Mouse (Mus musculus): ENCODE results near the gene Sh2d3c. TPM values are rescaled to one million over a fixed set of nuclear protein-coding genes. Genes with fewer than 3 reads are reported as not detected.

Gene Sh2d3c
- polyA plus RNA-seq (2014; fragmentation: Illumina TruSeq; extraction: RNeasy Lipid Tissue Mini Kit (QIAGEN cat#74804); ENCODE audit: low read depth, low replicate concordance), result 17.4 TPM

GRCm38 (mm10) chr2:32720681-32721229 lies at the start of gene Sh2d3c:
Gene Sh2d3c (plus strand): TSS chr2:32721055.

GRCm38 (mm10) chr2:32704021-32704421 lies 16.8 kb upstream of the Sh2d3c start, which contains the start of gene Fpgs:
Gene Fpgs (minus strand): TSS chr2:32704145.

GRCm38 (mm10) chr2:32712934-32713817 lies 7.7 kb upstream of the Sh2d3c start, which contains the start of gene Cdk9:
Gene Cdk9 (minus strand): TSS chr2:32713076.

GRCm38 (mm10) chr2:32740916-32741272 lies 20.0 kb downstream of the Sh2d3c start, which contains the start of gene 6330409D20Rik:
Gene 6330409D20Rik (minus strand): TSS chr2:32741016.

GRCm38 (mm10) chr2:32757056-32757845 lies 36.4 kb downstream of the Sh2d3c start, which contains the start of gene Tor2a:
Gene Tor2a (plus strand): TSS chr2:32757234.

GRCm38 (mm10) chr2:32775359-32776074 lies 54.7 kb downstream of the Sh2d3c start, which contains the start of the genes Ttc16 and Ptrh1:
Gene Ttc16 (minus strand): TSS chr2:32775633.
Gene Ptrh1 (plus strand): TSS chr2:32775786.

GRCm38 (mm10) chr2:32784048-32784681 lies 63.3 kb downstream of the Sh2d3c start, which contains the start of gene Cfap157:
Gene Cfap157 (minus strand): TSS chr2:32784428.

Other genes with a start within 250 kb of the Sh2d3c start
- gene Fam102a, start 185.7 kb upstream of the Sh2d3c start, polyA plus RNA-seq (2014; fragmentation: Illumina TruSeq; extraction: RNeasy Lipid Tissue Mini Kit (QIAGEN cat#74804); ENCODE audit: low read depth, low replicate concordance), result 7.4 TPM
- 34.2 TPM for gene Dpm2, start 150.2 kb upstream of the Sh2d3c start, polyA plus RNA-seq (2014; fragmentation: Illumina TruSeq; extraction: RNeasy Lipid Tissue Mini Kit (QIAGEN cat#74804); ENCODE audit: low read depth, low replicate concordance)
- gene Pip5kl1, start 146.3 kb upstream of the Sh2d3c start, polyA plus RNA-seq (2014; fragmentation: Illumina TruSeq; extraction: RNeasy Lipid Tissue Mini Kit (QIAGEN cat#74804); ENCODE audit: low read depth, low replicate concordance), result not detected
- gene 9430097D07Rik, start 145.4 kb upstream of the Sh2d3c start, polyA plus RNA-seq (2014; fragmentation: Illumina TruSeq; extraction: RNeasy Lipid Tissue Mini Kit (QIAGEN cat#74804); ENCODE audit: low read depth, low replicate concordance), result not detected
- gene St6galnac4, start 134.0 kb upstream of the Sh2d3c start, polyA plus RNA-seq (2014; fragmentation: Illumina TruSeq; extraction: RNeasy Lipid Tissue Mini Kit (QIAGEN cat#74804); ENCODE audit: low read depth, low replicate concordance), result 19.5 TPM
- gene St6galnac6, start 121.3 kb upstream of the Sh2d3c start, polyA plus RNA-seq (2014; fragmentation: Illumina TruSeq; extraction: RNeasy Lipid Tissue Mini Kit (QIAGEN cat#74804); ENCODE audit: low read depth, low replicate concordance), result 110 TPM
- 526 TPM for gene Ak1, start 99.3 kb upstream of the Sh2d3c start, polyA plus RNA-seq (2014; fragmentation: Illumina TruSeq; extraction: RNeasy Lipid Tissue Mini Kit (QIAGEN cat#74804); ENCODE audit: low read depth, low replicate concordance)
- gene Eng, start 74.5 kb upstream of the Sh2d3c start, polyA plus RNA-seq (2014; fragmentation: Illumina TruSeq; extraction: RNeasy Lipid Tissue Mini Kit (QIAGEN cat#74804); ENCODE audit: low read depth, low replicate concordance), result 139 TPM
- 11.2 TPM for gene Fpgs, start 16.9 kb upstream of the Sh2d3c start, polyA plus RNA-seq (2014; fragmentation: Illumina TruSeq; extraction: RNeasy Lipid Tissue Mini Kit (QIAGEN cat#74804); ENCODE audit: low read depth, low replicate concordance)
- 35.5 TPM for gene Cdk9, start 8.0 kb upstream of the Sh2d3c start, polyA plus RNA-seq (2014; fragmentation: Illumina TruSeq; extraction: RNeasy Lipid Tissue Mini Kit (QIAGEN cat#74804); ENCODE audit: low read depth, low replicate concordance)
- gene 6330409D20Rik, start 20.0 kb downstream of the Sh2d3c start, polyA plus RNA-seq (2014; fragmentation: Illumina TruSeq; extraction: RNeasy Lipid Tissue Mini Kit (QIAGEN cat#74804); ENCODE audit: low read depth, low replicate concordance), result not detected
- gene Tor2a, start 36.2 kb downstream of the Sh2d3c start, polyA plus RNA-seq (2014; fragmentation: Illumina TruSeq; extraction: RNeasy Lipid Tissue Mini Kit (QIAGEN cat#74804); ENCODE audit: low read depth, low replicate concordance), result 15.4 TPM
- gene Ttc16, start 54.6 kb downstream of the Sh2d3c start, polyA plus RNA-seq (2014; fragmentation: Illumina TruSeq; extraction: RNeasy Lipid Tissue Mini Kit (QIAGEN cat#74804); ENCODE audit: low read depth, low replicate concordance), result 0.24 TPM
- 3.7 TPM for gene Ptrh1, start 54.7 kb downstream of the Sh2d3c start, polyA plus RNA-seq (2014; fragmentation: Illumina TruSeq; extraction: RNeasy Lipid Tissue Mini Kit (QIAGEN cat#74804); ENCODE audit: low read depth, low replicate concordance)
- not detected for gene Cfap157, start 63.4 kb downstream of the Sh2d3c start, polyA plus RNA-seq (2014; fragmentation: Illumina TruSeq; extraction: RNeasy Lipid Tissue Mini Kit (QIAGEN cat#74804); ENCODE audit: low read depth, low replicate concordance)
- gene Stxbp1, start 126.2 kb downstream of the Sh2d3c start, polyA plus RNA-seq (2014; fragmentation: Illumina TruSeq; extraction: RNeasy Lipid Tissue Mini Kit (QIAGEN cat#74804); ENCODE audit: low read depth, low replicate concordance), result 10.0 TPM
- 18.2 TPM for gene Fam129b, start 155.1 kb downstream of the Sh2d3c start, polyA plus RNA-seq (2014; fragmentation: Illumina TruSeq; extraction: RNeasy Lipid Tissue Mini Kit (QIAGEN cat#74804); ENCODE audit: low read depth, low replicate concordance)
- gene Rpl12, start 240.5 kb downstream of the Sh2d3c start, polyA plus RNA-seq (2014; fragmentation: Illumina TruSeq; extraction: RNeasy Lipid Tissue Mini Kit (QIAGEN cat#74804); ENCODE audit: low read depth, low replicate concordance), result 349 TPM
- gene Lrsam1, start 240.6 kb downstream of the Sh2d3c start, polyA plus RNA-seq (2014; fragmentation: Illumina TruSeq; extraction: RNeasy Lipid Tissue Mini Kit (QIAGEN cat#74804); ENCODE audit: low read depth, low replicate concordance), result 15.1 TPM